Mouse (Mus musculus) kidney, embryonic 14.5 days (tissue): ENCODE results near the gene Sectm1b. TPM values are rescaled to one million over a fixed set of nuclear protein-coding genes. Genes with fewer than 3 reads are reported as not detected.
A peak's percentile ranks its signal among the peaks of the same experiment; 100 is the strongest.

ENCODE experiments used
- ATAC-seq: fragments of 200-750 bp; cut with Nextera tagmentation; 2 replicates; pipeline ENCODE4 v1.8.0; 2017; ENCODE audit warnings: moderate number of reproducible peaks, mild to moderate bottlenecking, moderate TSS enrichment, moderate library complexity; ENCODE audit not compliant: low FRiP score, low TSS enrichment
- H3K27ac ChIP-seq: fragments of 300-500 bp; sonication (generic); 2 replicates; pipeline ENCODE4 v1.5.1; 2014; ENCODE audit warnings: low read depth, mild to moderate bottlenecking, low read length, moderate library complexity, mixed read lengths
- H3K27me3 ChIP-seq: fragments of 300-500 bp; sonication (generic); 2 replicates; pipeline ENCODE4 v1.6.1; 2014; ENCODE audit warnings: mild to moderate bottlenecking, low read length; ENCODE audit not compliant: control insufficient read depth, insufficient read depth
- H3K36me3 ChIP-seq: fragments of 300-500 bp; sonication (generic); 2 replicates; pipeline ENCODE4 v1.6.1; 2014; ENCODE audit warnings: low read length, mixed read lengths; ENCODE audit not compliant: control insufficient read depth, insufficient read depth
- H3K4me1 ChIP-seq: fragments of 300-500 bp; sonication (generic); 2 replicates; pipeline ENCODE4 v1.6.1; 2014; ENCODE audit warnings: low read length, mixed read lengths; ENCODE audit not compliant: control insufficient read depth, insufficient read depth
- H3K4me2 ChIP-seq: fragments of 300-500 bp; sonication (generic); replicated peaks from 2 replicates; pipeline ENCODE4 v1.6.1; 2014; ENCODE audit warnings: low read depth, mild to moderate bottlenecking, low read length
- H3K4me3 ChIP-seq: fragments of 300-500 bp; sonication (generic); 2 replicates; pipeline ENCODE4 v1.5.1; 2014; ENCODE audit warnings: mild to moderate bottlenecking, low read length
- H3K9ac ChIP-seq: fragments of 300-500 bp; sonication (generic); 2 replicates; pipeline ENCODE4 v1.6.1; 2014; ENCODE audit warnings: low read depth, mild to moderate bottlenecking, low read length, moderate library complexity
- H3K9me3 ChIP-seq: fragments of 300-500 bp; sonication (generic); 2 replicates; pipeline ENCODE4 v1.6.1; 2016; ENCODE audit warnings: low read length; ENCODE audit not compliant: control insufficient read depth
- WGBS: fragments of 180-500 bp; shearing (Covaris S2); extraction: QIAGEN DNeasy Blood & Tissue Kit; methylation state at CpG from one replicate; pipeline ENCODE4 v1.1.7; 2014; 5-methylcytosine and 5-hydroxymethylcytosine counted together
- polyA plus RNA-seq: library from polyadenylated mRNA; unstranded; fragments of >200 nt; fragmentation: Nextera tagmentation; extraction: Ambion mirVana; gene quantifications from 2 replicates; pipeline ENCODE4 v1.2.1, GENCODE M21; 2014

Sectm1b gene
- polyA plus RNA-seq, 1 experiment from 2014 or later, result not detected

DNA sequence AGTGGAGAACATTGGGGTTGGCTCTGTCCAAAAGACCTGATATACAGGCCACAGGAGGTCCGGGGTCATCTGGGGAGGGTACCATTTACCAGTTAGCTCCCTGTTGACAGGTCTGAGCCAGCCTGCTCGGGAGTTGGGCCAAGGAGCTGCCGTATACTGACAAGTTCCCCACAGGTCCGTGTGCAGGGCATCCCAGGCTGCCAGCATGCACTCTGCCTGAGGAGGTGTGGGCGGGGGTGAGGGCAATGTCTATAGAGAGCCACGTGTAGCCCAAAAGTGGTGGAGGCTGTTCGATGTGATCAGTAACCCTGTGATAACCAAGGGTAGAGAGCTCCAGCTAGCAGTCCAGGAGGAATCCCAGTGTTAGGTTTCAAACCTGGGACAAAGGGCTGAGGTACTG lies 36.4 kb upstream of the Sectm1b start:
- H3K9ac ChIP-seq, result no peak overlapping the region
- WGBS, result 55% methylated on average over 7 of the region's 7 CpGs
- H3K4me3 ChIP-seq, result no peak overlapping the region
- ATAC-seq, result peak; percentile 32; the same call in 1 of the 2 replicates
- no peaks in the 10 kb centered on the region for H3K36me3 ChIP-seq
- no peak overlapping the region for H3K27ac ChIP-seq
- H3K9me3 ChIP-seq, result no peaks in the 10 kb centered on the region
- peaks cover 10% of the 10 kb centered on the region for H3K4me1 ChIP-seq
- no peaks in the 10 kb centered on the region for H3K27me3 ChIP-seq
- no peak overlapping the region for H3K4me2 ChIP-seq

DNA sequence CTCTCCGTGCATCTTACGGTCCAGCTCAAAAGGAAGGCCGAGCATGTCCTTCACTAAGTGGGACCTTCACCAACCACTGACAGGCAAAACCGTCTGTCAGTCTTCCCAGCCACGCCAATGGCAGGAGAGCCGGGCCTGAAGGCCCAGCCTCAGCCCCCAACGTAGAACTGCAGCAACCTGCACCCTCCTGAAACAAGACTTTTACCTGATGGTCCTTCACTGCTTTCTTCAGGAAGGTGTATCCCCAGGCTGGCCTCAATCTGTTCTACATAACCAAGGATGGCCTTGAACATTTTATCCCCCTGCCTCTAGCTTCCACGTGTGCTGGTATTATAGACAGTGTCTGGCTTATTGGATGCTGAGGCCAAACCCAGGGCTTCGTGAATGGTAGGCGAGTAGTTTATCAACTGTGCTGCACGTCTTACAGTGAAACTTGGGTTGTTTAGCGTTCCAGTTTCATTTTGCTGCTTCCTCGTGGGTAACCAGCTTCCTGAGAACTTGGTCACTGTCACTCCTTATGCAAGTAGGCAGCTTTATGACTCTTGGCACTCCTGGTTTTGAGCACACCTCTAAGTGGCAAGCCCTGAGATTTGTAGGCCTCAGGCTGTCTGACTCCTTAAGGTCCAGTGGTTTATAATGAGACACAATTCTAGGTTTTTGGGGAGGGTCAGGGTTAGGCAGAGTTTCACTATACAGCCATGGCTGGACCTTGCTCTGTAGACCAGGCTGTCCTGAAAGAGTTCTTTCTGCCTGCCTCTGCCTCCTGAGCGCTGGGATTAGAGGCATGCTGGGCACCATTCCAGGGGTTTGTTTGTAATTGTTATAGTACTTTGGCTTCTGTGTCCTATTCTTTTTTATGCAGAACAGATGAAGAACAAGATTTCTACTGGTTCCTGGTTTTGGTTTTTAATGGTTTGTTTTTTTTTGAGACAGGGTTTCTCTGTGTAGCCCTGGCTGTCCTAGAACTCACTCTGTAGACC lies 29.5 kb upstream of the Sectm1b start:
- Histone ChIP-seq H3K9me3 (no peaks in the 10 kb centered on the region; the same call in 1 of the 2 replicates), H3K27ac (no peak overlapping the region), H3K27me3 (no peaks in the 10 kb centered on the region), H3K4me3 (no peak overlapping the region), H3K4me2 (no peak overlapping the region), H3K9ac (no peak overlapping the region), H3K4me1 (no peaks in the 10 kb centered on the region), H3K36me3 (no peaks in the 10 kb centered on the region)
- 89% methylated on average over 14 of the region's 14 CpGs for WGBS
- ATAC-seq, result no peak

DNA sequence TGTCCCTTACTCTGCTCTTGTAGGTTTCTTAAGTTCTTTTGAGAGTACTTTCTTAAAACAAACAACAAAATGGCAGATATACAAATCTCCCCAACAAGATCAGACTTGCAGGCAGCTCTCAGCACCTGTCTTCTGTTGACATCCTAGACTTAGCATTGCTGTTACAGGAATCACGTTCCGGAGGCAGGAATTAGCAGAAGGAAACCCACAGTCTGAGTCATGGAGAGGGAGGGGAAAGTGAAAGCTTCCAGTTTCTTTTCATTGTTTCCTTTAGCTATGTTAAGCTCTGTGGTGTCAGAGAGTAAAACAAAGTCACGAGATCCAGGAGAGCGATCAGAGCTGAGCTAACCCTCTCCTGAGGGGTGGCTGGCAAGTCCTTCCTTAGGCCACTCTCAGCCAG lies 27.6 kb upstream of the Sectm1b start:
- Histone ChIP-seq H3K27me3 (no peaks in the 10 kb centered on the region), H3K27ac (no peak overlapping the region), H3K36me3 (no peaks in the 10 kb centered on the region), H3K9ac (no peak overlapping the region), H3K4me2 (no peak overlapping the region), H3K4me1 (no peaks in the 10 kb centered on the region), H3K9me3 (no peaks in the 10 kb centered on the region; the same call in 1 of the 2 replicates), H3K4me3 (no peak overlapping the region)
- 64% methylated on average over 4 of the region's 4 CpGs for WGBS
- ATAC-seq, result no peak

DNA sequence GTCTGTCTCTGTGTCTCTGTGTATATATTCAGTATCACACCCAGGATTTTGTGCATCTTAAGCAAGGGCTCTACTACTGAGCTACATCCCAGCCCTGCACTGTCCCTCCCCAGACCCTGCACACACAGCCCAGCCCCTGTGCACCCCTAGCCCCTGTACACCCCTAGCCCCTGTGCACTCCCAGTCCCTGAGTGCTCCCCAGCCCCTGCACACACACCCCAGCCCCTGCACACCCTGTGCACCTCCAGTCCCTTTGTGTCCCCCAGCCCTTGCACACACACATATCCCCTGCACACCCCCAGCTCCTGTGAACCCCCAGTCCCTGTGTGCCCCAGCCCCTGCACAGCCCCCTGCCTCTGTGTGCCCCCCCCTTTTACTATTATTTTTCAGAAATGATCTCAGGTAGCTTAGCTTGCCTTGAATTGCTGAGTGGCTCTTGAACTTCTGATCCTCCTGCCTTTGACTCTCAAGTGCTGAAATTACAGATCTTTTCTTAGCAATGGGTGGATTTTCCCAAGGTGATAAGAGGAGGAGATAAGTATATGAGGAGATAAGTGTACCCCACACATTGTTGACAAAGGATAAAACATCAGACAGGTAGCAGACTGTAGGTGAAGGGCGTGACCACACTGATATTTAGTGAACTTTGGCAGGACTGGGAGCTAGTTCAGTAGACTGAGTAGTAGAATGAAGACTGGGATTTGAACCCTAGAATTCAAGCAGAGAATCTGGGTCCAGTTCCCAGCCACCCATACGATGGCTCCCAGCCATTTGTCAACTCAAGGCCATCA lies 26.6 kb upstream of the Sectm1b start:
- 89% methylated on average over 2 of the region's 2 CpGs for WGBS
- no peak for ATAC-seq
- H3K27me3 ChIP-seq, result no peaks in the 10 kb centered on the region
- no peaks in the 10 kb centered on the region for H3K36me3 ChIP-seq
- no peaks in the 10 kb centered on the region; the same call in 1 of the 2 replicates for H3K9me3 ChIP-seq
- no peaks in the 10 kb centered on the region for H3K4me1 ChIP-seq
- no peak overlapping the region for H3K4me3 ChIP-seq
- H3K9ac ChIP-seq, result no peak overlapping the region
- no peak overlapping the region for H3K27ac ChIP-seq
- H3K4me2 ChIP-seq, result no peak overlapping the region

DNA sequence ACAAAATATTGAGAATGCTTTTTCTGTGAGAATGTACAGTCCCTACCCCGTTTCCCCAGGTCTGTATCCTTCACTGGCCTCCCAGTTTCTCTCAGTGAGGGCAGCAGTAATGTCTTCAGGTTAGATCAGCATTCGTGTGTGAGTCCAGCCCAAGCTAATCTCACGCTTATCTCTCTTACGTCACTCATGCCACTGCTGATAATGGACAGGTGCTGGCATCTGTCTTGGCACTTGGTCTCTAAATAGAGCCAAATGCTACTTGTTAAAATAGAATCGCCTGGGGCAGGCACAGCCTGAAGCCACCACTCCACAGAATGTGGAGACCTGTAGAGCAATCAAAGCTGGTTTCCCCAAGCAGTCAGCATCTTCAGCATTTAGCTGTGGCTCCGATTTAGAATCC lies 25.6 kb upstream of the Sectm1b start:
- no peak overlapping the region for H3K27ac ChIP-seq
- no peaks in the 10 kb centered on the region for H3K4me1 ChIP-seq
- no peaks in the 10 kb centered on the region for H3K27me3 ChIP-seq
- H3K36me3 ChIP-seq, result no peaks in the 10 kb centered on the region
- WGBS, result 75% methylated on average over 6 of the region's 6 CpGs
- no peak for ATAC-seq
- no peak overlapping the region for H3K9ac ChIP-seq
- H3K4me3 ChIP-seq, result no peak overlapping the region
- H3K4me2 ChIP-seq, result no peak overlapping the region
- H3K9me3 ChIP-seq, result no peaks in the 10 kb centered on the region; the same call in 1 of the 2 replicates

DNA sequence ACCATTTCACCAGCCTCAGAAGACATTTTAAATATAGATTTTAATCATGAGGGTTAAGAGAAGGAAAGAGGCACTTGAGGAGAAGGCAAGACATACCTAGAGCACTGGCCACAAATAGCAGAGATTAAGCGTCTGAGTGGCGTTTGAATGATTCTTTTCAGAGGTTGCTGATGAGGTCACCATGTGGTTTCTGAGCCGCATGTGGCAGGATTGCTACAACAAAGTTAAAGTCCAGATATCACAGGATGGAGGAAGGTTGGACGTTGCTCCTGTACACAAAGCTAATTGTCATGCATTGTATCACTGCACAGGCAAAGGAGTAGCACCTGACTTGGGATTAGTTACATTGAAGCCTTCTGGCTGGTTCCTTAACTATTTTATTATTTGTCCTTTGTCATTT lies 22.9 kb upstream of the Sectm1b start:
- Histone ChIP-seq H3K4me3 (no peak overlapping the region), H3K27me3 (no peaks in the 10 kb centered on the region), H3K4me1 (no peaks in the 10 kb centered on the region), H3K9me3 (no peaks in the 10 kb centered on the region), H3K36me3 (no peaks in the 10 kb centered on the region), H3K27ac (no peak overlapping the region), H3K4me2 (no peak overlapping the region), H3K9ac (no peak overlapping the region)
- ATAC-seq, result no peak
- WGBS, result 79% methylated on average over 4 of the region's 4 CpGs

DNA sequence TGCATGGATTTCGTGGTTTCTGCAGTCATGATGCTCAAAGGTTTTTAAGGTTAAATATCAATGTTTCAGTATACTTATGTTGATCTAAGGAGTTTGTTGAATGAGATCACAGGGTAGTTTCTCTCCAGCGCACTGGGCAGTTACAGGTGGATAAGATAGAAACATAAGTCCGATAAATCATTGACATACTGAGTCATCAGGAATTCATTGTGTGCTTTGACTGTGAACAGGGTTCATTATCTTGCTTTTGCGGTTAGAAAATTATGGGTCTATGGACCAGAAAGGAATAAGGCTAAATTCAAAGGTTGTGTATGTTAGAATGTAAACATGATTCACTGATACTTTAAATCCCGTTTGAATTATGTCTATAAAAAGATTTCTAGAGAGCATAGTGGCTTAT lies 21.8 kb upstream of the Sectm1b start:
- no peaks in the 10 kb centered on the region for H3K27me3 ChIP-seq
- H3K4me3 ChIP-seq, result no peak overlapping the region
- no peak overlapping the region for H3K4me2 ChIP-seq
- H3K4me1 ChIP-seq, result no peaks in the 10 kb centered on the region
- WGBS, result 61% methylated on average over 5 of the region's 5 CpGs
- H3K27ac ChIP-seq, result no peak overlapping the region
- no peaks in the 10 kb centered on the region for H3K36me3 ChIP-seq
- H3K9me3 ChIP-seq, result no peaks in the 10 kb centered on the region
- ATAC-seq, result no peak
- H3K9ac ChIP-seq, result no peak overlapping the region

DNA sequence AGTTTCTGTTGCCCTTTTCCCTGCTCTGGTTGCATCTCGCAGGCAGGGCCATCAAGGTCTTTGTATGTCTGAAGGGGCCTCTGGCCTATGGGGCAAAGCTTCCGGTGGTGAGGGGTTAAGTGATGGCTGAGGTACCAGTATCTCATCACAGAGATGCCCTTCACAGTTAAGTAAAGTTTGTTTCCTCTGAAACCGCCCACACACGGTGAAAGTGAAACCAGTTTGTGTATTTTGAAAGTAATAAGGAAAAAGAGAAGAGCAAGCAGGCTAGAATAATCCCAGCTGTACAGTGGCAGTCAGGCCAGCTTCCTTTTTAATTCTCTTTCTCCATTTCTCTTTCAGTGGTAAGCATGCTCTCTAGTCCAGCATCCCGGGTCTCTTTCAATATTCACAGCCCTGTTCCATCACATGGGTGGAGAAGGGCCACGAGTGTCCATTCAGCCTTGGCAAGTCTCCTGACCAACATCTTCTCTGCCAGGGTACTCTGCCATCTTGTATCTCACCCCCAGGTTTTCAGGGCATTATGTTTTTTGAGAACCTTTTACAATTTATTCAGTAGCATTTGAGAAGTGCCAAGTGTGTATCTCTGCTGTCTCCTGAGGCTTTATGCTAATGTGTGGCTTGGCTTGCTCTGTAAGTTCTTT lies 19.6 kb upstream of the Sectm1b start:
- no peak for ATAC-seq
- Histone ChIP-seq H3K27ac (no peak overlapping the region), H3K9me3 (no peaks in the 10 kb centered on the region), H3K9ac (no peak overlapping the region), H3K36me3 (no peaks in the 10 kb centered on the region), H3K4me2 (no peak overlapping the region), H3K4me3 (no peak overlapping the region), H3K4me1 (no peaks in the 10 kb centered on the region), H3K27me3 (no peaks in the 10 kb centered on the region)
- 47% methylated on average over 6 of the region's 6 CpGs for WGBS
